Mouse (Mus musculus): ENCODE results near the gene Trmt5.

DNA sequence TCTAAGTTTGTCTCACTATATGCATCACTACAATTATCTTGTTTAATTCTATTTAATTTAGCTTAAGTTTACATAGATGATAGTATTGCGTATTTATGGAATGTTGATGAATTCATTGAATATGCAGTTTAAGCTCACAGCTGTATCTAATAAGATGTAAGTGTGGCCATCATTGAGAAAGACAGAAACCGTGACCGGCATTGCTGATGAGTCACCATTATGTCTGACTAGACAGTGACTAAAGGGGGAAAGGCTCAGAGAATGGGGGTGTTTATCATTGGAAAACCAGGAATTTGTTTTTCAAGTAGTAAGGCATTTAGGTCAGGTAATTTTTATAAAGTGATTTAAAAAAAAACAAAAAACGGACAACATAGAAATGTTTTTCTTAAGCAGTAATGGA lies 21.2 kb upstream of the Trmt5 start:
- TF ChIP-seq POLR2A (IDR thresholded peaks at IDR 0.05; ENCODE audit: borderline replicate concordance, extremely low read depth, low read depth, low read length) (no peak), CTCF (IDR thresholded peaks at IDR 0.05; ENCODE audit: insufficient read depth, low read length) (no peak)

All from lung, adult 2 months (tissue).